Mouse (Mus musculus): ENCODE results near the gene Tecta. TPM values are rescaled to one million over a fixed set of nuclear protein-coding genes. Genes with fewer than 3 reads are reported as not detected.

The Tecta gene
- polyA plus RNA-seq, 1 experiment from 2014 or later: 0.10 TPM

DNA sequence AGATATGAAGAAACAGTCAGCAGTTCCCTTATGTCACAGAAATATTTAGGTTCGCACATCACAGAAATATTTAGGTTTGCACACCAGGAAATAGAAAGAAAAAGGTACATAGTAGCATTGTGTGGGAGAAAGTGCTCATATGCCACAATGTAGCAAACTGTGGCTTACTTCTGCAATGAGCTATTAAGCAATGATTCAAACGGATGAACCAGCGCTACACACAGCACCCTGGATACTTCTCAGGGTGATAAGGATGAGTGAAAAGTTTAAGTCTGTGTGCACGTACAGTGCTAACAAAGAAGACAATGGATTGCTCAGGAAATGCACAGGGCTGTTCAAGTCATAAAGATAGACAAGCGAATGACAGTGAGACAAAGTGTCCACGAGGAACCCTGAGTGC, 85.3 kb downstream of the Tecta start:
- Histone ChIP-seq H3K4me3 (no peak overlapping the region), H3K36me3 (replicated peaks) (no peaks in the 10 kb centered on the region), H3K27ac (replicated peaks) (no peak overlapping the region), H3K4me1 (no peaks in the 10 kb centered on the region), H3K27me3 (replicated peaks; ENCODE audit: low read depth, poor library complexity, severe bottlenecking) (no peaks in the 10 kb centered on the region), H3K9me3 (no peaks in the 10 kb centered on the region)
- DNase-seq (ENCODE audit: low spot score): no peak
- 91% methylated on average over 6 of the region's 6 CpGs for WGBS

DNA sequence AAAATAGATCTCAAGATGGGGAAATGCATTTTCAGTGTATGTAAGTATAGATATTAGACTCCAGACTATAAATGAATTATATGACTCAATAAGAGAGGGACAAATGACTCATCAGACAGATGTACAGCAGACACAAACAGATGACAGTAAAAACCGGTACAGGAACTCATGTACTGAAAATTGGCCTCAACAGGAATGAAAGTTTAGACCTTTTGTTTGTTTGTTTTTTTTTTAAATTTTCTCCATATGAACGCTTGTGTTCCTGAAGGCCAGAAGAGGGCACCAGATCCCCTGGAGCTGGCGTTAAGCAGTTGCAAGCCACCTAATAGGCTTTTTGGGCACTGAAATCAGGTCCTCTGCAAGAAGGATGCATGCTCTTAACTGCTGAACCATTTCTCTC, 85.9 kb downstream of the Tecta start:
- Histone ChIP-seq H3K27me3 (replicated peaks; ENCODE audit: low read depth, poor library complexity, severe bottlenecking) (no peaks in the 10 kb centered on the region), H3K4me1 (no peaks in the 10 kb centered on the region), H3K4me3 (no peak overlapping the region), H3K27ac (replicated peaks) (no peak overlapping the region), H3K9me3 (no peaks in the 10 kb centered on the region), H3K36me3 (replicated peaks) (no peaks in the 10 kb centered on the region)
- 17% methylated on average over 3 of the region's 3 CpGs for WGBS
- DNase-seq (ENCODE audit: low spot score): no peak

DNA sequence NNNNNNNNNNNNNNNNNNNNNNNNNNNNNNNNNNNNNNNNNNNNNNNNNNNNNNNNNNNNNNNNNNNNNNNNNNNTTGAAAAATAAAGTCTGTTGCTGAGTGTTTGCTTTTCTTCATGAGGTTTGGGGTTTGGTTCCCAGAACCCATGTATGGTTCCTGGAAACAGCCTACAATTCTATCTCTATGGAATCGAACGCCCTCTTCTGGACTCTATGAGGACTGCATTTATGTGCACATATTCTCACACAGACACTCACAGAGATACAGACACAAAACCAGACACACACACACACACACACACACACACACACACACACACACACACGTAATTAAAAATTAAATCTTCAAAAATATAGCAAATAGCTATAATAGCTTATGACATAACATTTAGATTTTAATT, 88.4 kb downstream of the Tecta start:
- 88% methylated on average over 3 of the region's 3 CpGs for WGBS
- no peak overlapping the region for H3K27ac ChIP-seq (replicated peaks)
- DNase-seq (ENCODE audit: low spot score): no peak

DNA sequence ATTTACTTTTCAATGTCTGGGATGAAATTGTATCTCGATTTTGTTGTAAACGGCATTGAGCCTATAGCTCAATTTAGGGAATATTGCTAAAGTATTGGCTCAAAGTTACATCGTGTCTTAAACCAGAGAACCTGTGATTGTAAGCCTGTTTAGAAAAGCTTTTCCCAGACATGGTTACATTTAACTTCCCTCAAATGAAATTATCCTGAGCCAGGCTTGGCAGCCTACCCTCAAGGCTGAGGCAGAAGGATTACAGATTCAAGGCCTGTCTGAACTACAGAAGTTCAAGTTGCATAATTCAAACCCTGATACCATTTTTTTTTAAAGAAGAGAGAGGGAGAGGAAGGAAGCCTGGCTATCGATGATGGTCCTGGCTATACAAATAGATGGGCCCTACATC, 95.8 kb downstream of the Tecta start:
- Histone ChIP-seq H3K36me3 (replicated peaks) (no peaks in the 10 kb centered on the region), H3K27me3 (replicated peaks; ENCODE audit: low read depth, poor library complexity, severe bottlenecking) (no peaks in the 10 kb centered on the region), H3K4me3 (no peak overlapping the region), H3K4me1 (peaks cover 4% of the 10 kb centered on the region; the same call in 1 of the 2 replicates), H3K27ac (replicated peaks) (no peak overlapping the region), H3K9me3 (no peaks in the 10 kb centered on the region)
- 92% methylated on average over 4 of the region's 4 CpGs for WGBS
- DNase-seq (ENCODE audit: low spot score): no peak

More for the DNA sequence above, 88.4 kb downstream of the Tecta start:
- no peaks in the 10 kb centered on the region for H3K36me3 ChIP-seq (replicated peaks)
- H3K4me1 ChIP-seq: peaks cover 4% of the 10 kb centered on the region; the same call in 1 of the 2 replicates
- no peaks in the 10 kb centered on the region for H3K9me3 ChIP-seq
- no peak overlapping the region for H3K4me3 ChIP-seq
- no peaks in the 10 kb centered on the region for H3K27me3 ChIP-seq (replicated peaks; ENCODE audit: low read depth, poor library complexity, severe bottlenecking)

DNA sequence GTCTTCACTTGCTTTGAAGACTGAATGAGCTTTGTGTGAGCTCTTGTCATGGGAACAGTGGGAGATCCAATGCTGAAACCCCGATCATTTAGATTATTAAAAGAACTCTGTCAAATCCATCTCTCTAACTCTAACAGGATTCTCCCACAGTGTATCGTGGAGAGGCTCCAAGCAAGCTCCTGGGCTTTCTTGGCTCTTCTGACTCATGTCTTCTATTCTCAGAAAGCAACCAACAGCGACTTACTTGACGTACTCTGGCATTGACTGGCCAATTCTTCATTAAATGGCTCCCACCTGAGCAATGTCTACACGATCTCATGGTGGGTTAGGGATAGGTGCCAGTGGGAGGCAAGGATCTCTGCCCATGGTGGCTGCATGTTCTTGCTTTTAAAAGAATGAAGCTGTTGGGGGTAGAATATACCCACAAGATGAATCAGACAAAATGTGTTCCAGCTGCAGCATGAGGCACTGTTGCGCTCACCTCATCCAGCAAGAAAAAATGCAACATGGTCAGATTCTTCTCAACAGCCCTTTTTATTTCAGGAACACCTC, 98.6 kb downstream of the Tecta start:
- no peak for DNase-seq (ENCODE audit: low spot score)
- Histone ChIP-seq H3K9me3 (no peaks in the 10 kb centered on the region), H3K27ac (replicated peaks) (no peak overlapping the region), H3K27me3 (replicated peaks; ENCODE audit: low read depth, poor library complexity, severe bottlenecking) (no peaks in the 10 kb centered on the region), H3K4me1 (no peaks in the 10 kb centered on the region), H3K36me3 (replicated peaks) (no peaks in the 10 kb centered on the region), H3K4me3 (no peak overlapping the region)
- WGBS: 86% methylated on average over 6 of the region's 6 CpGs

DNA sequence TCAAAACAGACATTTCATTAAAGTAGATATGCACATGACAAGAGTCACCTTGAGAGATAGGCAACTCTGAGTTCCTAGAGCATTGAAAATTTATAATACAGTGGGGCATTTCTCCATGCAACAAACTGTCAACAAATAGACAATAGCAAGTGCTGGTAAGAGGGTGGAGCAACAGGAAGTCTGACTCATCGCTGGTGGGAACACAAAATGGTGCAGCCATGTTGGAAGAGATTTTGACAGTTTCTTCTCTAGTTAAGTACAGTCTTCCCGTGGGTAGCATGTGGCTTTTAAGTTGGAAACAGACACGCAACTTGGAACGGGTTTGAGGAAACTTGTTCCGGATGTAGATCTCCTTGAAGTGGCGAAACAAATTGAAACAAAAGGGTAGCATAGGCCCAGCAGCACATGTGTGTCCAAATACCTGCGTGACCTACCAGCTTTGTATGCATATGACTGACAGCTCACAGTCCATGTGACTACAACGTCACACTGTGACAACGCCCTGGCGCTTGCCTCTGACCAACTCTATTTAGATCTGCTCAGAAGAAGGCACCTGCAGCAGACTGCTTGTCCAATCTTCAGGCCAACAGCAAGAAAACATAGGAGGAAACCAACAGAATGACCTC, 103.3 kb downstream of the Tecta start:
- no peak for DNase-seq (ENCODE audit: low spot score)
- 93% methylated on average over 10 of the region's 10 CpGs for WGBS
- H3K4me1 ChIP-seq: no peaks in the 10 kb centered on the region
- no peaks in the 10 kb centered on the region for H3K36me3 ChIP-seq (replicated peaks)
- H3K9me3 ChIP-seq: no peaks in the 10 kb centered on the region
- H3K27me3 ChIP-seq (replicated peaks; ENCODE audit: low read depth, poor library complexity, severe bottlenecking): no peaks in the 10 kb centered on the region
- no peak overlapping the region for H3K27ac ChIP-seq (replicated peaks)
- no peak overlapping the region for H3K4me3 ChIP-seq

DNA sequence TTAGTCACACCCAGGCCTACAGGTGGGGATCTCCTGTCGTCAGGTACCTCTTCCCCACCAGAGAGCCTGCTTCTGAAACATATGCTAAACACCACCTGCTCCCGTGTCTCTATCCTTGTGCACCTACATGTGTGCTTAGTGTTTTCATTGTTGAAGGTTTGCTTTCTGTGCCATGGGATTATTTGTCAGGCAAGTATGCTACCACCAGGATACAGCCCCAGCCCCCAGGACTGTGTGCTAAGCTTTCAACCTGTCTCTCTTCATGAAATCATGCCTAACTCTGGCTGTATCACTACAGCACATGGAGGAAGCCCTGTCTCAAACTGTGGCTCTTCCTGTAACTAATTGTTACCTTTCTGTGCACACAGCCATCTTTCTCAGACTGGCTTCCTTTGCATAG, 105.6 kb downstream of the Tecta start:
- H3K27me3 ChIP-seq (replicated peaks; ENCODE audit: low read depth, poor library complexity, severe bottlenecking): no peaks in the 10 kb centered on the region
- WGBS: 79% methylated on average over 2 of the region's 2 CpGs
- DNase-seq (ENCODE audit: low spot score): no peak
- no peaks in the 10 kb centered on the region for H3K36me3 ChIP-seq (replicated peaks)
- no peak overlapping the region for H3K4me3 ChIP-seq
- H3K9me3 ChIP-seq: no peaks in the 10 kb centered on the region
- no peak overlapping the region for H3K27ac ChIP-seq (replicated peaks)
- no peaks in the 10 kb centered on the region for H3K4me1 ChIP-seq

DNA sequence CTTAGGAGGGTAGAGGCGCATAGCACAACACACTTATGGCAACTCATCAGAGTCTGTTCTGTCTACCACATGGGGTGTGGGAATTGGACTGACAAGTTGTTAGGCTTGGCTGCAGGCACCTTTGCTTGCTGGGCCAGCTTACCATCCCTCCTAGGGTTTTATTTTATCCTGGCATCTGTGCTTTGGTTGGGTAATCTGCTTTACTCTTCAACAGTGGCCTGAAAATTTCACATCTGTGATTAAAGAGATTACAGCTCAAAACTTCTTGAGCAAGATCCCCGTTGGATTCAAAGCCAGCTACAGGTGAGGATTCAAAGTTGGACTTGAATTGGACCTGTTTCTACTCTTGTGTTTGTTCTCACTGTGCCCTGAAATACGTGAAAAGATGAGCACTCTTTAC, 106.1 kb downstream of the Tecta start:
- Histone ChIP-seq H3K4me1 (no peaks in the 10 kb centered on the region), H3K27me3 (replicated peaks; ENCODE audit: low read depth, poor library complexity, severe bottlenecking) (no peaks in the 10 kb centered on the region), H3K36me3 (replicated peaks) (no peaks in the 10 kb centered on the region), H3K27ac (replicated peaks) (no peak overlapping the region), H3K4me3 (no peak overlapping the region), H3K9me3 (no peaks in the 10 kb centered on the region)
- WGBS: 83% methylated on average over 3 of the region's 3 CpGs
- DNase-seq (ENCODE audit: low spot score): no peak

DNA sequence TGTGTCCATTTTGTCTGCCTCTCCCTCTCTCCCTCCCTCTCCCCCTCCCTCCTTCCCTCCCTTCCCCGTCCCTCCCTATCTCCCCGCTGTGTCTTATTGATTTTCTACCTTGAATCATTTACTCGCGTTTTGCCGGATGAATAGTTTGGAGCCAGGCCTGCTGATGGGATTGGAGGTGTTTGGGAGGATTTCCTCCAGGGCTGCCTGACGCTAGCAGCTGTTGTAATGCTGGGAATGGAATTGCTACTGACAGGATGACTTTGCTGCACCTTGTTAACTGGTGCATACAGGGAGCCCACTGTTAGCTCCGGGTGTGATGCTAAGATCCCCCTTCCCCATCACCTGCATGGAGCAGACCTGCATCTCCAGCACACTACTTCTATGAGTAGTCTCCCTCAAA, 106.7 kb downstream of the Tecta start:
- H3K9me3 ChIP-seq: no peaks in the 10 kb centered on the region
- no peak overlapping the region for H3K4me3 ChIP-seq
- 49% methylated on average over 7 of the region's 7 CpGs for WGBS
- no peak for DNase-seq (ENCODE audit: low spot score)
- H3K27ac ChIP-seq (replicated peaks): no peak overlapping the region
- no peaks in the 10 kb centered on the region for H3K4me1 ChIP-seq
- no peaks in the 10 kb centered on the region for H3K36me3 ChIP-seq (replicated peaks)
- no peaks in the 10 kb centered on the region for H3K27me3 ChIP-seq (replicated peaks; ENCODE audit: low read depth, poor library complexity, severe bottlenecking)

DNA sequence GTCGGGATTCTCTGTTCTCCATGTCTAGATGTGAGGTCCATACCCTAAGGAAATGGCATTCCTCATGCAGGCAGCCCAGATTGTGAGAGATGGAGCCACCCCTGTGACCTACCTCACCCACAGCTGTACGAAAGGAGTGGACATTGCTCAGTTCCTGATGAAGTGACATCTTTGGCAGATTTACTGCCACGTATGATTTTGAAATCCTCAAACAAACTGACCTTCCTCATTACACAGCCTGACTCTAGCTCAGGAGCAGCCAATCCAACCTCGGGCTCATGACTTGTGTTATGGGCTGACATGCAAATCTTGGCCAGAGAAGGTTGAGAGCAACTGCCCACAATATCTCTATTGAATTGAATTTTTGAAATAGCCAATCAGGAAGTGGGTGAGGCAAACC, 120.1 kb downstream of the Tecta start:
- H3K36me3 ChIP-seq (replicated peaks): no peaks in the 10 kb centered on the region
- no peak overlapping the region for H3K27ac ChIP-seq (replicated peaks)
- no peak overlapping the region for H3K4me3 ChIP-seq
- H3K9me3 ChIP-seq: no peaks in the 10 kb centered on the region
- no peak for DNase-seq (ENCODE audit: low spot score)
- H3K4me1 ChIP-seq: no peaks in the 10 kb centered on the region
- no peaks in the 10 kb centered on the region for H3K27me3 ChIP-seq (replicated peaks; ENCODE audit: low read depth, poor library complexity, severe bottlenecking)
- 73% methylated on average over 4 of the region's 4 CpGs for WGBS

Small RNA genes within 50 kb of the gene (microRNA-seq; reads per million reads assigned to microRNA genes)
- gene Gm44311: not detected

Other genes with a start within 250 kb of the Tecta start
- 57.7 and 58.1 TPM in 2 replicates for gene Sc5d, start 135.7 kb downstream of the Tecta start, polyA plus RNA-seq (2016; fragmentation: Nextera tagmentation; extraction: Ambion mirVana)
- gene Tbcel, start 107.9 kb upstream of the Tecta start, polyA plus RNA-seq (2016; fragmentation: Nextera tagmentation; extraction: Ambion mirVana): 3.0 and 3.5 TPM in 2 replicates